Mouse (Mus musculus): Measurements from ENCODE around the gene Pik3c2a. TPM values are rescaled to one million over a fixed set of nuclear protein-coding genes. Genes with fewer than 3 reads are reported as not detected.
A peak's percentile ranks its signal among the peaks of the same experiment; 100 is the strongest.

Gene Pik3c2a
- polyA plus RNA-seq (2016; fragmentation: Nextera tagmentation; extraction: Ambion mirVana), result 22.5 and 28.4 TPM in 2 replicates

- Histone ChIP-seq H3K27ac (peak within 1 kb of the TSS; percentile 97), H3K27me3 (ENCODE audit: insufficient read depth, poor library complexity, severe bottlenecking) (no peaks in the 10 kb centered on the region), H3K4me3 (peak within 1 kb of the TSS; percentile 96), H3K4me1 (replicated peaks) (peaks cover 29% of the 10 kb centered on the region), H3K9me3 (no peaks in the 10 kb centered on the region), H3K36me3 (peaks cover 8% of the 10 kb centered on the region)
- under 1% methylated on average over 72 of the region's 72 CpGs for WGBS
- peak; percentile 97 for DNase-seq (ENCODE audit: low spot score)
These were observed at the start of gene Pik3c2a for GRCm38 (mm10) chr7:116443004-116443696. Pik3c2a (minus strand) TSS chr7:116443449.

- DNase-seq (ENCODE audit: low spot score), result no peak
- Histone ChIP-seq H3K9me3 (no peaks in the 10 kb centered on the region), H3K27ac (no peak overlapping the region), H3K4me3 (no peak overlapping the region), H3K36me3 (no peaks in the 10 kb centered on the region), H3K27me3 (ENCODE audit: insufficient read depth, poor library complexity, severe bottlenecking) (no peaks in the 10 kb centered on the region), H3K4me1 (replicated peaks) (no peaks in the 10 kb centered on the region)
- WGBS, result 81% methylated on average over 4 of the region's 4 CpGs
These were observed 47.9 kb upstream of the Pik3c2a start for GRCm38 (mm10) chr7:116491113-116491512.

- Histone ChIP-seq H3K27ac (no peak overlapping the region), H3K4me3 (no peak overlapping the region), H3K4me1 (replicated peaks) (no peaks in the 10 kb centered on the region), H3K27me3 (ENCODE audit: insufficient read depth, poor library complexity, severe bottlenecking) (no peaks in the 10 kb centered on the region), H3K9me3 (no peaks in the 10 kb centered on the region), H3K36me3 (no peaks in the 10 kb centered on the region)
- 82% methylated on average over 1 of the region's 1 CpGs for WGBS
- no peak for DNase-seq (ENCODE audit: low spot score)
These were observed 41.9 kb upstream of the Pik3c2a start for GRCm38 (mm10) chr7:116485062-116485601.

- 92% methylated on average over 5 of the region's 5 CpGs for WGBS
- H3K4me3 ChIP-seq, result no peak overlapping the region
- DNase-seq (ENCODE audit: low spot score), result no peak
- no peaks in the 10 kb centered on the region for H3K27me3 ChIP-seq (ENCODE audit: insufficient read depth, poor library complexity, severe bottlenecking)
- no peaks in the 10 kb centered on the region for H3K36me3 ChIP-seq
- H3K27ac ChIP-seq, result no peak overlapping the region
- H3K9me3 ChIP-seq, result no peaks in the 10 kb centered on the region
- H3K4me1 ChIP-seq (replicated peaks), result no peaks in the 10 kb centered on the region
These were observed 41.0 kb upstream of the Pik3c2a start for GRCm38 (mm10) chr7:116484213-116484612.

- Histone ChIP-seq H3K27ac (no peak overlapping the region), H3K36me3 (no peaks in the 10 kb centered on the region), H3K4me3 (no peak overlapping the region), H3K27me3 (ENCODE audit: insufficient read depth, poor library complexity, severe bottlenecking) (no peaks in the 10 kb centered on the region), H3K4me1 (replicated peaks) (no peaks in the 10 kb centered on the region), H3K9me3 (no peaks in the 10 kb centered on the region)
- 88% methylated on average over 5 of the region's 5 CpGs for WGBS
- no peak for DNase-seq (ENCODE audit: low spot score)
These were observed 40.5 kb upstream of the Pik3c2a start for GRCm38 (mm10) chr7:116483782-116484181.

GRCm38 (mm10) chr7:116483106-116483505, 39.9 kb upstream of the Pik3c2a start:
- DNase-seq (ENCODE audit: low spot score), result no peak
- Histone ChIP-seq H3K4me3 (no peak overlapping the region), H3K36me3 (no peaks in the 10 kb centered on the region), H3K27ac (no peak overlapping the region), H3K27me3 (ENCODE audit: insufficient read depth, poor library complexity, severe bottlenecking) (no peaks in the 10 kb centered on the region), H3K4me1 (replicated peaks) (no peaks in the 10 kb centered on the region), H3K9me3 (no peaks in the 10 kb centered on the region)
- 53% methylated on average over 1 of the region's 1 CpGs for WGBS

DNA sequence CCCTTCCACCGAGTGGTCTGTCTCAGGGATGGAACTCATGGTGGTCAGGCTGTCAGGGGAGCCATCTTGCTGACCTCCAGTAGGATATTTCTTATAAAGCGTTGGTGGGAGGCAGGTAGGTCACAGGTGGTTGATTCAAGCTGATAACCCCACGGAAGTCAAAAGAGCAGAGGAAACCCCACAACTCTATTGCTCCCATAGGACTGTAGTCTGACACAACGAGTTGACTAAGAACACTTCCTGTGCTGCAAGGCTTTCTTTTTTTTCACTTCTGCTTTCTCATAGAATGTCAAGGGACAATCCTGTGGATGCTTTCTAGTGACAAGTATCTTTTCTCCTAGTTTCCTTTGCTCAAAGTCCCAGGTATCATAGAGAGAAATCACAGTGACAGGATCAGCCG, 33.0 kb upstream of the Pik3c2a start:
- 89% methylated on average over 5 of the region's 5 CpGs for WGBS
- Histone ChIP-seq H3K27me3 (ENCODE audit: insufficient read depth, poor library complexity, severe bottlenecking) (no peaks in the 10 kb centered on the region), H3K4me1 (replicated peaks) (no peaks in the 10 kb centered on the region), H3K27ac (no peak overlapping the region), H3K4me3 (no peak overlapping the region), H3K36me3 (no peaks in the 10 kb centered on the region), H3K9me3 (no peaks in the 10 kb centered on the region)
- no peak for DNase-seq (ENCODE audit: low spot score)

- no peak for DNase-seq (ENCODE audit: low spot score)
- no peak overlapping the region for H3K27ac ChIP-seq
- no peaks in the 10 kb centered on the region for H3K4me1 ChIP-seq (replicated peaks)
- H3K36me3 ChIP-seq, result no peaks in the 10 kb centered on the region
- H3K27me3 ChIP-seq (ENCODE audit: insufficient read depth, poor library complexity, severe bottlenecking), result no peaks in the 10 kb centered on the region
- no peak overlapping the region for H3K4me3 ChIP-seq
- no peaks in the 10 kb centered on the region for H3K9me3 ChIP-seq
These were observed 32.6 kb upstream of the Pik3c2a start for GRCm38 (mm10) chr7:116475836-116476235.

- no peaks in the 10 kb centered on the region for H3K9me3 ChIP-seq
- WGBS, result 59% methylated on average over 8 of the region's 8 CpGs
- no peak overlapping the region for H3K27ac ChIP-seq
- H3K36me3 ChIP-seq, result no peaks in the 10 kb centered on the region
- no peaks in the 10 kb centered on the region for H3K27me3 ChIP-seq (ENCODE audit: insufficient read depth, poor library complexity, severe bottlenecking)
- H3K4me3 ChIP-seq, result no peak overlapping the region
- peaks cover 4% of the 10 kb centered on the region; the same call in 1 of the 2 replicates for H3K4me1 ChIP-seq (replicated peaks)
- no peak for DNase-seq (ENCODE audit: low spot score)
These were observed 18.9 kb upstream of the Pik3c2a start for GRCm38 (mm10) chr7:116462114-116462513.

DNA sequence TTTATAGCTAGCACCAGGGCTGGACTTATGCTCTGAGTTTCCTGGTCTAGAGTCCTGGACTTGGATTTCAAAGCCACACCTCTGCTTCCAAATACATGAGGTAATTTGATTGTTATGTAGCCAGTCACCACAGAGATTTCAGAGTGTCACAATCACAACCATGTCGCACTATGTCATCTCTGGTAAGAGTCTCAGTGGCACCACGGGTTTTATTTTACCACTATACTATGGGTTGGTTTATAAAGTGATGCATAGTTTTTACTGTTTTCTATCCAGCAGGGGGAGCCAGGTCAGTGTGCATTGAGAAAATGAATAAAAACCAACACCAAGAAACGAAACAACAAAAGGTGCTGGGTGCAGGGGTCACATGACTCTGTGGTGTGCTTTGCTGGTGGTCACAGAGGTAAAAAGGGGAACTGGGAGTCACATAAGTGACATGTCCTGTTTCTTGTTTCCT, 15.8 kb upstream of the Pik3c2a start:
- peak; percentile 6 for DNase-seq (ENCODE audit: low spot score)
- WGBS, result 47% methylated on average over 3 of the region's 3 CpGs

DNA sequence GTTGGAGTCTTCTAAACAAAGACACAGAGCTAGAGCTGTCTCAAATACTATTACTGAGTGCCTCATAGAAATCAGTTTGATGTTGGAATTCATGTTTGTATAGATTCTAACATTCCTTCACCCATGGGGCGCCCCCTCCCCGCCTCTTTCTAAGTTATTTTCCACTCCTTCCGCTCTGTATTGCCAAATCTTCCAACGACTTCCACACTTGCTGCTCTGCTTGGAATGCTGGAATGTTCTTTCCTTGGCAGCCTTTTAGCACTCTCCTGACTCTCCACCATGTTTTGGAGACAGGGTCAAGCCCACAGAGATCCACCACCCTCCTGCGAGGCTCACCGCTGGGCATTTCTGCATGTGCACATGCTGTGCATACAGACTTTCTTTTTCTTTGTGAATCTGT, 14.1 kb upstream of the Pik3c2a start:
- Histone ChIP-seq H3K9me3 (no peaks in the 10 kb centered on the region), H3K27ac (no peak overlapping the region), H3K4me1 (replicated peaks) (peaks cover 3% of the 10 kb centered on the region; the same call in 1 of the 2 replicates), H3K4me3 (no peak overlapping the region), H3K36me3 (no peaks in the 10 kb centered on the region), H3K27me3 (ENCODE audit: insufficient read depth, poor library complexity, severe bottlenecking) (no peaks in the 10 kb centered on the region)
- 83% methylated on average over 6 of the region's 6 CpGs for WGBS
- no peak for DNase-seq (ENCODE audit: low spot score)

More for the DNA sequence above, 15.8 kb upstream of the Pik3c2a start:
- Histone ChIP-seq H3K4me1 (replicated peaks) (peaks cover 4% of the 10 kb centered on the region; the same call in 1 of the 2 replicates), H3K27ac (no peak overlapping the region), H3K36me3 (no peaks in the 10 kb centered on the region), H3K4me3 (no peak overlapping the region), H3K9me3 (no peaks in the 10 kb centered on the region), H3K27me3 (ENCODE audit: insufficient read depth, poor library complexity, severe bottlenecking) (no peaks in the 10 kb centered on the region)

DNA sequence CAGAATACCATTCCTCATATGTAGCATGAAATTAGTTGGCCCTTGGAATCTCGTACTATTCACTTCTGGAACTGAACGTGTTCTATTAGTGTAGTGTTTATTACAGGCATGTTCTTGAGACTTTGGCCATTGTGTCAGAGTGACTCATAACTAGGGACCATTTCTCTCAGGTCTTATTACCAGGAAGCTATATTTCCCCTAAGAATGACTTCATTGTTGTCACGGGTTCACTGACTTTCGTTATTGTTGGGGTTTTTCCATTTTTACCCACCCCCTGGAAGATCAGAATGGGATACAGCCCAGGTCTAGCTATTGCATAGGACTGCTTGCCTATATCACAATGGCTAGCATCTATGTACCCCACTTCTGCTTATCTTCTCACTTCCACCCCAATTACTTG, 13.7 kb upstream of the Pik3c2a start:
- H3K36me3 ChIP-seq, result no peaks in the 10 kb centered on the region
- H3K9me3 ChIP-seq, result no peaks in the 10 kb centered on the region
- WGBS, result 88% methylated on average over 4 of the region's 4 CpGs
- H3K4me1 ChIP-seq (replicated peaks), result no peaks in the 10 kb centered on the region
- H3K27me3 ChIP-seq (ENCODE audit: insufficient read depth, poor library complexity, severe bottlenecking), result no peaks in the 10 kb centered on the region
- no peak for DNase-seq (ENCODE audit: low spot score)
- H3K4me3 ChIP-seq, result no peak overlapping the region
- H3K27ac ChIP-seq, result no peak overlapping the region

- H3K4me1 ChIP-seq (replicated peaks), result peaks cover 24% of the 10 kb centered on the region
- no peaks in the 10 kb centered on the region for H3K27me3 ChIP-seq (ENCODE audit: insufficient read depth, poor library complexity, severe bottlenecking)
- H3K9me3 ChIP-seq, result no peaks in the 10 kb centered on the region
- no peak overlapping the region for H3K4me3 ChIP-seq
- no peaks in the 10 kb centered on the region for H3K36me3 ChIP-seq
- DNase-seq (ENCODE audit: low spot score), result no peak
- H3K27ac ChIP-seq, result no peak overlapping the region
- WGBS, result 79% methylated on average over 3 of the region's 3 CpGs
These were observed 3.4 kb upstream of the Pik3c2a start for GRCm38 (mm10) chr7:116446645-116447044.

Measured in hindbrain, embryonic 10.5 days (tissue).